Mouse (Mus musculus) G1E (cell line): ENCODE measurements around the gene Meis3. TPM values are rescaled to one million over a fixed set of nuclear protein-coding genes. Genes with fewer than 3 reads are reported as not detected.

Source experiments
- ATAC-seq: 2 replicates; pipeline ENCODE4 v1.8.0; 2016; ENCODE audit warnings: mild to moderate bottlenecking; ENCODE audit not compliant: insufficient number of reproducible peaks, poor library complexity, low FRiP score, severe bottlenecking; ENCODE audit errors: extremely low read depth
- DNase-seq: peaks from one replicate; pipeline ENCODE4 v3.0.0; 2012; ENCODE audit warnings: low spot score
- H3K27me3 ChIP-seq: 2 replicates; pipeline ENCODE4 v1.6.1; 2012; ENCODE audit warnings: mild to moderate bottlenecking, low read length, inconsistent platforms; ENCODE audit not compliant: insufficient read depth
- H3K36me3 ChIP-seq: replicated peaks from 2 replicates; pipeline ENCODE3; 2012; ENCODE audit warnings: mild to moderate bottlenecking, inconsistent platforms
- H3K4me1 ChIP-seq: 2 replicates; pipeline ENCODE4 v1.6.1; 2012; ENCODE audit warnings: low read depth, low read length, inconsistent platforms, mixed read lengths; ENCODE audit not compliant: insufficient read depth
- H3K4me3 ChIP-seq: 2 replicates; pipeline ENCODE4 v1.5.1; 2012; ENCODE audit warnings: low read depth, mild to moderate bottlenecking, inconsistent platforms, low read length, moderate library complexity, mixed read lengths
- H3K9me3 ChIP-seq: replicated peaks from 2 replicates; pipeline ENCODE4 v1.6.1; 2012; ENCODE audit warnings: inconsistent platforms
- CTCF ChIP-seq: IDR thresholded peaks from 2 replicates; pipeline ENCODE4 v1.5.1; 2012; ENCODE audit warnings: low read depth, low read length, inconsistent platforms, mixed read lengths
- GATA1 ChIP-seq: IDR thresholded peaks from 2 replicates; pipeline ENCODE4 v1.6.1; 2012; ENCODE audit warnings: borderline replicate concordance, low read length, inconsistent platforms, mixed read lengths
- GATA2 ChIP-seq: IDR thresholded peaks from 2 replicates; pipeline ENCODE4 v1.6.1; 2012; ENCODE audit warnings: low read depth, low read length, inconsistent platforms, borderline replicate concordance
- POLR2AphosphoS5 ChIP-seq: IDR thresholded peaks from 2 replicates; pipeline ENCODE4 v1.6.1; 2012; ENCODE audit warnings: low read depth, low read length, inconsistent platforms; ENCODE audit not compliant: insufficient replicate concordance
- TAL1 ChIP-seq: conservative IDR thresholded peaks from 2 replicates; pipeline ENCODE4 v1.6.1; 2012; ENCODE audit warnings: low read depth, low read length, inconsistent platforms, mixed read lengths
- polyA plus RNA-seq: library from polyadenylated mRNA; stranded (reverse); fragments of >175 nt; gene quantifications from 2 replicates; pipeline ENCODE4 v1.2.3, GENCODE M21; 2012
- total RNA-seq, 2 experiments: library from RNA; stranded (forward) in 1 of 2; stranded (reverse) in 1 of 2; fragments of 200-1000 nt in 1 of 2; fragments of >200 nt in 1 of 2; fragmentation: Nextera tagmentation in 1 of 2; gene quantifications; 2 replicates each; pipeline ENCODE4 v1.2.3; 2014 to 2017

Meis3 gene
- total and polyA plus RNA-seq, 3 experiments, result 0.60 to 1.9 (median 1.8) TPM

DNA sequence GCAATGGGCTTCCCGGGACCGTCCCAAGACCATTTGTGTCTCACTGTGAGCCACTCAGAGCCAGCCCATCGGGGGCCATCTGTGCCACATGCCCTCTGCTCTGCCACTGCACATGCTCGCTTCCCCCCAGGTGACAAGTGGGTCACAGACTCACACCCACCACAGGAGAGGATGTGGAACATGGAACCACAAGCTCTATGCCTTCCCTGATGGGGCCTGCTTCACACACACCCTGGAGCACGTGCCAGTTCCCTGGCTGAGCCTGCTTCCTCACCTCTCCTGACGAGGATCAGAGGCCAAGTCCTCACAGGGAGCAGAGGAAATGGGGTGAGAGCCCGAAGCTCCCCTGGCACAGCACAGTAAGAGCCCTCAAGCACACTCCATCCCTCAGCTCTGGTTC is 32.2 kb downstream of the Meis3 start:
- TF ChIP-seq POLR2AphosphoS5, result no peak
- TF ChIP-seq TAL1, result no peak
- TF ChIP-seq CTCF, result no peak
- no peak for TF ChIP-seq GATA1
- no peak for TF ChIP-seq GATA2
- Histone ChIP-seq H3K4me1 (peaks cover 14% of the 10 kb centered on the region), H3K4me3 (no peak overlapping the region), H3K27me3 (no peaks in the 10 kb centered on the region), H3K9me3 (no peaks in the 10 kb centered on the region), H3K36me3 (peaks cover 93% of the 10 kb centered on the region)
- ATAC-seq (no peak), DNase-seq (no peak)

DNA sequence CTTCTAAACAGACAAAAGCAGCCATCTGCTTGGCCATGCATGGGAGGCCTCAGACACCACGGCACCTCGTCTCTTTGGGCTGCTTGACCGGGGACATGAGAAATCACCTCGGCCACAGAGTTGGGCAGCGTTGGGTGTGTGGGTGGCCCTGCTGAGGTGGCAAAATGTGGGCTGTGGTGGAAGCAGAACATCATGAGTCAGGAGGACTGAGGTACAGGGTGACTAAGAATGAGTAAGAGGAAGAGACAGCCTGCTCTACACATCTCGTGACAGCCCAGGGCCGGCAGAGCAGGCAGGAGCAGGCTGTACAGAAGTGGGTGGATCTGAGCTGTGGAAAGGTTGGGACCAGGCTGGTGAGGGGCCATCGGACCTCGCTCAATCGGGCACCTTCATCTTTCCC is 32.6 kb downstream of the Meis3 start:
- Histone ChIP-seq H3K9me3 (no peaks in the 10 kb centered on the region), H3K4me1 (peaks cover 14% of the 10 kb centered on the region), H3K4me3 (no peak overlapping the region), H3K27me3 (no peaks in the 10 kb centered on the region), H3K36me3 (peaks cover 89% of the 10 kb centered on the region)
- DNase-seq (no peak), ATAC-seq (no peak)
- TF ChIP-seq GATA2 (no peak), POLR2AphosphoS5 (no peak), CTCF (no peak), TAL1 (no peak), GATA1 (no peak)

DNA sequence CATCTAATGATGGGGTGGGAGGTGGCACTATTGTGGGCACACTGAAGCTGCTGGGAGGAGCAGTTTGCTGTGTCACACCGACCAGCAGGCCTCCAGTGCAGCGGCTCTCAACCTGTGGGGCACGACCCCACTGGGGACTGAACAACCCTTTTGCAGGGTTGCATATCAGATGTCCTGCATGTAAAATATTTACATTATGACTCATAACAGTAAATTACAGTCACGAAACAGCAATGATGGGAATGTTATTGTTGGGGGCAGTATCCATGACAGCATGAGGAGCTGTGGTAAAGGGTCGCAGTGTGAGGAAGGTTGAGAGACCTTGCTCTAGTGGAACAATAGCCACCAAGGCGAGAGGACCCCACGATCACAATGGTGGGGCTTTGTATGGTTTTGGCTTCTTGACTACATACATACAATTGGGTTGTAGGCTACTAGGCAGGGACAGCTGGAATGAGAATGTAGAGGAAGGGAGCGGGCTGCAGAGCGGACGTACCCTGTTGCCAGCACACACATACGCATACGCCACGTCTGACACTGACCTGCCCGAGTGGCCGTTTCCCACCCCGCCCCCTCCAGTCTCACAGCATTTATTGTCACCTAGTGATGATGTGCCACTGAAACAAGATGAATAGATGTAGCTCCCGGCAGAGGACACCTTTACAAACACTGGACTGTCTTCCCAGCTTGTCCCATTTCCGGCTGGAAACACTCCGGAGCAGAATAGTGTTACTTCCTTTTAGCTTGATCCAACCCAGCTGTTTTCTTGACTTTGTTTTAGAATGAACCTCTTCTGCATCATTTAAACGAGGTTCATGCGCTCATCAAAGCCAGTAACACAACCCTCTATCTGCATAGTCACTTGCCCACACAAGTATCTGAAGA is 34.1 kb downstream of the Meis3 start:
- no peak overlapping the region for H3K4me3 ChIP-seq
- peaks cover 89% of the 10 kb centered on the region for H3K36me3 ChIP-seq
- no peaks in the 10 kb centered on the region for H3K27me3 ChIP-seq
- peaks cover 14% of the 10 kb centered on the region for H3K4me1 ChIP-seq
- DNase-seq, result no peak
- H3K9me3 ChIP-seq, result no peaks in the 10 kb centered on the region
- TF ChIP-seq GATA2, result no peak
- TF ChIP-seq GATA1, result no peak
- TF ChIP-seq TAL1, result no peak
- no peak for TF ChIP-seq POLR2AphosphoS5
- TF ChIP-seq CTCF, result no peak
- ATAC-seq, result no peak

DNA sequence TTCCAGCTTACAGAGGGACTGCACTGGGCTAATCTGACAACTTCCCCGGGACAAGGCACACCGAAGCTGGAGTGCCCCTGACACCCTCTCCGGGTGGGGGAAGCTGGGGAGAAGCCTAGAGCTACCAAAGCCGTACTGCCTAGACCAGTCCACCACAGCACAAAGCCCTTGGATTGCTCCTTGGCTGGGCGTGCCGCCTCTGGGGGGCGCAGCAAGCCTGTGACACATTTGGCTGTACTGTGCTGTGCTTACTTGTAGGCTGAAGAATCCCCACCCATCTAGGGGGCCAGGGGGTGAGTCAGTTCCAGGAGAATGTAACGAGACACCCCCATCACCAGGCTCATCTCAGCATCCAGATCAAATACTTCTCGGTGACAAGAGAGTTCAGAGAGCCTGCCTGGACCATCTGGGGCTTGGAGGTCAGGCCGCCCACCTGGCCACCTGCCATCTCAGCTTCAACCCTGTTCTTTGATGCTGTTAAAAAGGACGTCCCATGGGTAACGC is 36.0 kb downstream of the Meis3 start:
- DNase-seq (no peak), ATAC-seq (no peak)
- Histone ChIP-seq H3K9me3 (no peaks in the 10 kb centered on the region), H3K4me1 (peaks cover 7% of the 10 kb centered on the region; the same call in 1 of the 2 replicates), H3K36me3 (peaks cover 89% of the 10 kb centered on the region), H3K27me3 (no peaks in the 10 kb centered on the region), H3K4me3 (no peak overlapping the region)
- TF ChIP-seq TAL1, result no peak
- no peak for TF ChIP-seq CTCF
- TF ChIP-seq GATA1, result no peak
- no peak for TF ChIP-seq GATA2
- TF ChIP-seq POLR2AphosphoS5, result no peak

DNA sequence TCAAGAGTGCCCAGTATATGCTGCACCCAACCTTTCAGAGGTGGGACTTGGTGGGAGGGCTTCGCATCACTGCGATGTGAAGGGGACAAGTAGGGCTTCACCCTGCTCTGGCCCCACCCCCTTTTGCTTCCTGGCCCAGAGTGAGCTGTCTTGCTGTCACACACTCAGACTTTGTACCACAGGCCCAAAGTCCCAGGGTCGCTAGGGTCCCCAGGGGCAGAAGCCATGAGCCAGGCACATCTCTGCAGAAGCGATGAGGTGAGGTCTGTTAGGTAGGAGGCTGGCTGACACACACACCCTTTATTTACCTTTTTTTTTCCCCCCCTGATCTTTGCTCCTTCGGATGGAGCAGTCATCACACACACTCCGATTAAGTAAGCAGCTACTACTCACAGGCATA is 38.3 kb downstream of the Meis3 start:
- TF ChIP-seq GATA2 (no peak), CTCF (no peak), POLR2AphosphoS5 (no peak), GATA1 (no peak), TAL1 (no peak)
- H3K4me3 ChIP-seq, result no peak overlapping the region
- H3K9me3 ChIP-seq, result no peaks in the 10 kb centered on the region
- 0 out of 2 replicates have a peak, but pooled peaks cover 3% of the 10 kb centered on the region for H3K4me1 ChIP-seq
- ATAC-seq, result no peak
- H3K27me3 ChIP-seq, result no peaks in the 10 kb centered on the region
- H3K36me3 ChIP-seq, result peaks cover 95% of the 10 kb centered on the region
- no peak for DNase-seq

DNA sequence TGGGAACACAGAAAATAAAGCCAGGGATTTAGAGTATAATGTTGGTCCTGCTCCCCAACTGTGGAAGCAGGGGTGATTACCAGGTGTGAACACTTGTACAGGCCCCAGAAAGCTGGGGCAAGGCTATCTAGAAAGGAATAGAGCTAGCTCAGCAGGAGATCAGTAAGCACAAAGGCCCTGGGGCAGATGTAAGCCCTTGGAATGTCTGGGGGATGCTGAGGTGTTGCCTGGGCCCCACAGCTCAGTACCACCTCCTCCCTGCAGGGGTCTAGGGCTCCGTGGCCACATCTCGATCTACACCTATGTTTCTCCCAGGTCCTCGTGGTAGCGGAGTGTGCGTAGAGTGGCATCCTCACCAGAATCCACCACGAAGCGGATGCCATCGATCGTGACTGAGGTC is 39.1 kb downstream of the Meis3 start:
- peaks cover 95% of the 10 kb centered on the region for H3K36me3 ChIP-seq
- DNase-seq (no peak), ATAC-seq (no peak)
- H3K27me3 ChIP-seq, result no peaks in the 10 kb centered on the region
- TF ChIP-seq TAL1 (no peak), CTCF (no peak), POLR2AphosphoS5 (no peak), GATA2 (no peak), GATA1 (no peak)
- H3K9me3 ChIP-seq, result no peaks in the 10 kb centered on the region
- H3K4me1 ChIP-seq, result 0 out of 2 replicates have a peak, but pooled peaks cover 3% of the 10 kb centered on the region
- no peak overlapping the region for H3K4me3 ChIP-seq
